Mouse (Mus musculus) heart, embryonic 11.5 days (tissue): ENCODE results near the gene Cntd1. TPM values are rescaled to one million over a fixed set of nuclear protein-coding genes. Genes with fewer than 3 reads are reported as not detected.

Experiments
- ATAC-seq: fragments of 200-750 bp; cut with Nextera tagmentation; replicated peaks from 2 replicates; pipeline ENCODE4 v1.8.0; 2017; ENCODE audit warnings: moderate library complexity; ENCODE audit not compliant: insufficient number of reproducible peaks, low FRiP score, low TSS enrichment
- H3K27ac ChIP-seq: fragments of 300-500 bp; sonication (generic); 2 replicates; pipeline ENCODE4 v1.5.1; 2014; ENCODE audit warnings: mild to moderate bottlenecking, low read depth, low read length
- H3K27me3 ChIP-seq: fragments of 300-500 bp; sonication (generic); 2 replicates; pipeline ENCODE4 v1.6.1; 2014; ENCODE audit warnings: mild to moderate bottlenecking, low read length, mixed read lengths; ENCODE audit not compliant: control insufficient read depth, insufficient read depth
- H3K36me3 ChIP-seq: fragments of 300-500 bp; sonication (generic); 2 replicates; pipeline ENCODE4 v1.6.1; 2014; ENCODE audit warnings: mild to moderate bottlenecking, low read length, moderate library complexity, mixed read lengths; ENCODE audit not compliant: control insufficient read depth, insufficient read depth
- H3K4me1 ChIP-seq: fragments of 300-500 bp; sonication (generic); 2 replicates; pipeline ENCODE4 v1.6.1; 2014; ENCODE audit warnings: low read length; ENCODE audit not compliant: control insufficient read depth, insufficient read depth
- H3K4me2 ChIP-seq: fragments of 300-500 bp; sonication (generic); 2 replicates; pipeline ENCODE4 v1.6.1; 2014; ENCODE audit warnings: mild to moderate bottlenecking, moderate library complexity
- H3K4me3 ChIP-seq: fragments of 300-500 bp; sonication (generic); 2 replicates; pipeline ENCODE4 v1.5.1; 2014; ENCODE audit warnings: low read depth, low read length
- H3K9ac ChIP-seq: fragments of 300-500 bp; sonication (generic); 2 replicates; pipeline ENCODE4 v1.6.1; 2014; ENCODE audit warnings: mild to moderate bottlenecking, low read depth, low read length, moderate library complexity
- H3K9me3 ChIP-seq: fragments of 300-500 bp; sonication (generic); replicated peaks from 2 replicates; pipeline ENCODE4 v1.6.1; 2016; ENCODE audit warnings: low read length; ENCODE audit not compliant: control insufficient read depth
- WGBS: fragments of 180-500 bp; shearing (Covaris S2); extraction: QIAGEN DNeasy Blood & Tissue Kit; methylation state at CpG from one replicate; pipeline ENCODE4 v1.1.7; 2014; ENCODE audit not compliant: insufficient replicate concordance; 5-methylcytosine and 5-hydroxymethylcytosine counted together
- polyA plus RNA-seq: library from polyadenylated mRNA; unstranded; fragments of >200 nt; fragmentation: Nextera tagmentation; extraction: Ambion mirVana; gene quantifications from 2 replicates; pipeline ENCODE4 v1.2.1, GENCODE M21; 2014

Cntd1 gene
- polyA plus RNA-seq, 1 experiment from 2014 or later = 1.1 TPM

GRCm38 (mm10) chr11:101248258-101248994 is 30.4 kb upstream of the Cntd1 start:
- peak overlapping the region; percentile 81 for H3K27ac ChIP-seq
- peaks cover 36% of the 10 kb centered on the region for H3K27me3 ChIP-seq
- WGBS = 27% methylated on average over 14 of the region's 14 CpGs
- peak overlapping the region; percentile 62 for H3K4me3 ChIP-seq
- no peaks in the 10 kb centered on the region for H3K36me3 ChIP-seq
- ATAC-seq = no peak
- H3K9me3 ChIP-seq = no peaks in the 10 kb centered on the region
- H3K9ac ChIP-seq = no peak overlapping the region
- 0 out of 2 replicates have a peak, but pooled peaks cover 3% of the 10 kb centered on the region for H3K4me1 ChIP-seq
- H3K4me2 ChIP-seq = peak overlapping the region; percentile 89

GRCm38 (mm10) chr11:101251031-101251430 is 27.8 kb upstream of the Cntd1 start:
- 75% methylated on average over 2 of the region's 2 CpGs for WGBS
- ATAC-seq = no peak
- Histone ChIP-seq H3K4me1 (peaks cover 13% of the 10 kb centered on the region), H3K4me2 (no peak overlapping the region), H3K9ac (no peak overlapping the region), H3K27ac (no peak overlapping the region), H3K4me3 (no peak overlapping the region), H3K27me3 (peaks cover 23% of the 10 kb centered on the region), H3K36me3 (no peaks in the 10 kb centered on the region), H3K9me3 (no peaks in the 10 kb centered on the region)

- Histone ChIP-seq H3K4me2 (peak overlapping the region; percentile 71), H3K9me3 (no peaks in the 10 kb centered on the region), H3K9ac (peak overlapping the region; percentile 99), H3K27ac (peak overlapping the region; percentile 95), H3K4me1 (peaks cover 16% of the 10 kb centered on the region), H3K4me3 (peak overlapping the region; percentile 95), H3K27me3 (peaks cover 5% of the 10 kb centered on the region; the same call in 1 of the 2 replicates), H3K36me3 (peaks cover 5% of the 10 kb centered on the region; the same call in 1 of the 2 replicates)
- ATAC-seq = no peak
- 8% methylated on average over 7 of the region's 7 CpGs for WGBS
These were observed 25.9 kb upstream of the Cntd1 start for GRCm38 (mm10) chr11:101252941-101253340.

- Histone ChIP-seq H3K27ac (peak within 1 kb of the TSS; percentile 95), H3K27me3 (no peaks in the 10 kb centered on the region), H3K36me3 (peaks cover 5% of the 10 kb centered on the region; the same call in 1 of the 2 replicates), H3K9ac (peak within 1 kb of the TSS; percentile 99), H3K4me3 (peak within 1 kb of the TSS; percentile 95), H3K4me2 (peak within 1 kb of the TSS; percentile 71), H3K4me1 (peaks cover 24% of the 10 kb centered on the region), H3K9me3 (no peaks in the 10 kb centered on the region)
- ATAC-seq = peak; percentile 68
- WGBS = under 1% methylated on average over 40 of the region's 40 CpGs
These were observed 25.0 kb upstream of the Cntd1 start, which contains the start of gene Vps25 for GRCm38 (mm10) chr11:101253613-101254389. Vps25 (plus strand) TSS chr11:101253707.

- Histone ChIP-seq H3K4me2 (0 out of 2 replicates have a peak overlapping the region, but pooled peaks have one; percentile 1), H3K4me3 (no peak overlapping the region), H3K4me1 (peaks cover 40% of the 10 kb centered on the region), H3K36me3 (peaks cover 5% of the 10 kb centered on the region; the same call in 1 of the 2 replicates), H3K27me3 (no peaks in the 10 kb centered on the region), H3K9ac (no peak overlapping the region), H3K27ac (peak overlapping the region; percentile 57), H3K9me3 (no peaks in the 10 kb centered on the region)
- ATAC-seq = no peak
- WGBS = 68% methylated on average over 13 of the region's 13 CpGs
These were observed 22.7 kb upstream of the Cntd1 start for GRCm38 (mm10) chr11:101255826-101256775.

- H3K4me1 ChIP-seq = peaks cover 60% of the 10 kb centered on the region
- WGBS = 27% methylated on average over 6 of the region's 6 CpGs
These were observed 19.5 kb upstream of the Cntd1 start for GRCm38 (mm10) chr11:101259261-101259712.

GRCm38 (mm10) chr11:101259948-101260825 is 18.6 kb upstream of the Cntd1 start, which contains the start of gene Wnk4:
Wnk4 (plus strand) TSS chr11:101260567.
- Histone ChIP-seq H3K27ac (peak within 1 kb of the TSS; percentile 90), H3K4me1 (peaks cover 63% of the 10 kb centered on the region), H3K9ac (peak within 1 kb of the TSS; percentile 88), H3K36me3 (peaks cover 5% of the 10 kb centered on the region; the same call in 1 of the 2 replicates), H3K9me3 (no peaks in the 10 kb centered on the region), H3K4me2 (peak within 1 kb of the TSS; percentile 96), H3K27me3 (peaks cover 23% of the 10 kb centered on the region), H3K4me3 (peak within 1 kb of the TSS; percentile 67)
- under 1% methylated on average over 43 of the region's 43 CpGs for WGBS
- peak; percentile 85 for ATAC-seq

More at GRCm38 (mm10) chr11:101259261-101259712, 19.5 kb upstream of the Cntd1 start:
- peak overlapping the region; percentile 90 for H3K27ac ChIP-seq
- 0 out of 2 replicates have a peak, but pooled peaks have one; percentile 20 for ATAC-seq
- peaks cover 16% of the 10 kb centered on the region for H3K27me3 ChIP-seq
- peak overlapping the region; percentile 88; the same call in 1 of the 2 replicates for H3K9ac ChIP-seq
- H3K4me3 ChIP-seq = peak overlapping the region; percentile 67
- H3K4me2 ChIP-seq = peak overlapping the region; percentile 96
- H3K36me3 ChIP-seq = peaks cover 5% of the 10 kb centered on the region; the same call in 1 of the 2 replicates
- no peaks in the 10 kb centered on the region for H3K9me3 ChIP-seq
